ENCODE assay signal across 10 mouse cellular contexts in the genomic region with DNA sequence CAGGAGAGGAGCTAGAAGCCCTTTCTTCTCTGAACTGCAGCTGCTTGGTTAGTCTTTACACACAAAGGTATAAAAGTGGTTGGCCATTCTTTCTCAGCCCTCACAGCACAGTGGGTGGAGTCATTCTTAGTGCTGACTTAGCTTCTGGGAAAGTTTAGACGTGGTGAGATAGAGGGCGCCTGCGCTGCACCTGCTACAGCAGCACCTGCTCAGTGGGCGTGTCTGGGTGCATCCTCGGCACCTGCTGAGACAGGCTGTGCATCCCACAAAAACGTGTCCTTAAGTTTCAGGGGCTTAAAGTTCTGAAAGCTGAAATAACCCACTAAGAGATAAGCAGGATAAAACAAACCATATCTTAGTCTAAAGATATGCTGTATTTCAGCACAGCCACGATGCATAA.
DNase-seq lines count a peak whose midpoint lies in the region; ATAC-seq and TF ChIP-seq lines count a peak whose summit lies in the region.
"Had no signal": no experiment of that assay in that cellular context is flagged by ENCODE, and none has a peak within 500 bp of the region (broad histone marks: within the 10 kb centered on the region; RNA-seq: fewer than 3 reads in every experiment).

No protein-coding gene starts in this region.

- TF ChIP-seq CTCF in gastrocnemius, adult 2 months (IDR thresholded peaks at IDR 0.05): peak; percentile 17; the same call in 1 of the 2 replicates
- peak in 1 of 2 experiments; percentile 45; a peak in 2 of 4 replicates for TF ChIP-seq CTCF in CH12.LX (conservative IDR thresholded peaks at IDR 0.05 in 1 of 2, IDR thresholded peaks at IDR 0.05 in 1 of 2; ENCODE audit: low read depth in 2 of 2, low read length in 2 of 2)

- no peak overlapping the region for H3K9ac ChIP-seq in CH12.LX (ENCODE audit: insufficient read depth, low read depth)
- H3K9ac ChIP-seq in intestine, embryonic 15.5 days: no peak overlapping the region
- H3K9ac ChIP-seq in neural tube, embryonic 15.5 days (replicated peaks): no peak overlapping the region
- no peak overlapping the region for H3K9ac ChIP-seq in forebrain, embryonic 13.5 days
- H3K9ac ChIP-seq: embryonic facial prominence, embryonic 13.5 days had no signal

- no peak for TF ChIP-seq POLR2A in CH12.LX (IDR thresholded peaks at IDR 0.05; ENCODE audit: low read depth, low read length)

- no peaks in the 10 kb centered on the region for H3K4me1 ChIP-seq in CH12.LX (ENCODE audit: control insufficient read depth in 1 of 2, insufficient read depth in 2 of 2)
- H3K4me1 ChIP-seq in intestine, embryonic 15.5 days (replicated peaks): no peaks in the 10 kb centered on the region
- no peaks in the 10 kb centered on the region for H3K4me1 ChIP-seq in neural tube, embryonic 15.5 days
- no peaks in the 10 kb centered on the region for H3K4me1 ChIP-seq in hindbrain, embryonic 10.5 days (replicated peaks)
- H3K4me1 ChIP-seq in forebrain, embryonic 13.5 days: no peaks in the 10 kb centered on the region
- H3K4me1 ChIP-seq: embryonic facial prominence, embryonic 13.5 days had no signal

- H3K9me3 ChIP-seq in CH12.LX (replicated peaks; ENCODE audit: low read length): no peaks in the 10 kb centered on the region
- H3K9me3 ChIP-seq in intestine, embryonic 15.5 days: no peaks in the 10 kb centered on the region
- H3K9me3 ChIP-seq in neural tube, embryonic 15.5 days (replicated peaks): no peaks in the 10 kb centered on the region
- no peaks in the 10 kb centered on the region for H3K9me3 ChIP-seq in hindbrain, embryonic 10.5 days
- no peaks in the 10 kb centered on the region for H3K9me3 ChIP-seq in forebrain, embryonic 13.5 days (replicated peaks)

- H3K27ac ChIP-seq in gastrocnemius, adult 2 months: no peak overlapping the region
- no peak overlapping the region for H3K27ac ChIP-seq in CH12.LX (ENCODE audit: insufficient read depth, low read depth)
- H3K27ac ChIP-seq in intestine, embryonic 15.5 days: no peak overlapping the region
- no peak overlapping the region for H3K27ac ChIP-seq in neural tube, embryonic 15.5 days (replicated peaks)
- H3K27ac ChIP-seq in hindbrain, embryonic 10.5 days: no peak overlapping the region
- no peak overlapping the region for H3K27ac ChIP-seq in forebrain, embryonic 13.5 days
- H3K27ac ChIP-seq: embryonic facial prominence, embryonic 13.5 days had no signal

- no peak for TF ChIP-seq EP300 in CH12.LX (IDR thresholded peaks at IDR 0.05; ENCODE audit: low read length)

- no peak overlapping the region for H3K4me3 ChIP-seq in gastrocnemius, adult 2 months
- no peak overlapping the region for H3K4me3 ChIP-seq in CH12.LX (replicated peaks in 1 of 3; ENCODE audit: low read depth in 2 of 3, low read length in 2 of 3, poor library complexity in 1 of 3)
- H3K4me3 ChIP-seq in intestine, embryonic 15.5 days (replicated peaks): no peak overlapping the region
- H3K4me3 ChIP-seq in neural tube, embryonic 15.5 days (replicated peaks): no peak overlapping the region
- no peak overlapping the region for H3K4me3 ChIP-seq in hindbrain, embryonic 10.5 days
- no peak overlapping the region for H3K4me3 ChIP-seq in forebrain, embryonic 13.5 days
- H3K4me3 ChIP-seq: embryonic facial prominence, embryonic 13.5 days had no signal

- H3K4me2 ChIP-seq in CH12.LX (ENCODE audit: insufficient read depth, low read depth, poor library complexity, severe bottlenecking): no peak overlapping the region
- H3K4me2 ChIP-seq in intestine, embryonic 15.5 days (replicated peaks): no peak overlapping the region
- no peak overlapping the region for H3K4me2 ChIP-seq in neural tube, embryonic 15.5 days
- H3K4me2 ChIP-seq in forebrain, embryonic 13.5 days: no peak overlapping the region
- H3K4me2 ChIP-seq: embryonic facial prominence, embryonic 13.5 days had no signal

- dilution Hi-C loops in CH12.LX (cut with MboI; ENCODE audit: extremely low pct_ligation_motif_present, extremely low pct_unique_long_range_greater_than_20kb, low sequenced_read_pairs): no loop called here

- intact Hi-C loops in gastrocnemius, adult 2 months (cut with DNase I): no loop called here

- no peaks in the 10 kb centered on the region for H3K27me3 ChIP-seq in CH12.LX (replicated peaks)
- no peaks in the 10 kb centered on the region for H3K27me3 ChIP-seq in intestine, embryonic 15.5 days (replicated peaks)
- H3K27me3 ChIP-seq in neural tube, embryonic 15.5 days (replicated peaks): no peaks in the 10 kb centered on the region
- H3K27me3 ChIP-seq in hindbrain, embryonic 10.5 days (ENCODE audit: insufficient read depth, poor library complexity, severe bottlenecking): no peaks in the 10 kb centered on the region
- H3K27me3 ChIP-seq in forebrain, embryonic 13.5 days: no peaks in the 10 kb centered on the region
- H3K27me3 ChIP-seq: embryonic facial prominence, embryonic 13.5 days had no signal

- 0 out of 2 replicates have a peak, but pooled peaks have one; percentile 53 for ATAC-seq in intestine, embryonic 15.5 days
- peak; percentile 68 for ATAC-seq in megakaryocyte-erythroid progenitor cell, adult 5-6 weeks (replicated peaks; ENCODE audit: low FRiP score, low TSS enrichment, poor library complexity, severe bottlenecking)
- no peak for ATAC-seq in neural tube, embryonic 15.5 days (ENCODE audit: low FRiP score)
- ATAC-seq in forebrain, embryonic 13.5 days: no peak

- in situ Hi-C loops in CH12.LX (cut with MboI; ENCODE audit: low pct_ligation_motif_present, low pct_unique_long_range_greater_than_20kb, low sequenced_read_pairs): no loop called here

- TF ChIP-seq RAD21 in CH12.LX (IDR thresholded peaks at IDR 0.05; ENCODE audit: low read depth, low read length): peak; percentile 47

- WGBS in intestine, embryonic 15.5 days: 18% methylated on average over 7 of the region's 7 CpGs
- 22% methylated on average over 7 of the region's 7 CpGs for WGBS in neural tube, embryonic 15.5 days
- WGBS in hindbrain, embryonic 10.5 days: 28% methylated on average over 7 of the region's 7 CpGs
- WGBS in forebrain, embryonic 13.5 days: 20% methylated on average over 7 of the region's 7 CpGs

- H3K79me2 ChIP-seq in CH12.LX (replicated peaks; ENCODE audit: control insufficient read depth, extremely low read depth, insufficient read depth, poor library complexity, severe bottlenecking): no peaks in the 10 kb centered on the region

- no peak for DNase-seq in gastrocnemius, adult 2 months
- DNase-seq in gastrocnemius, postnatal 25 days: no peak
- peak; percentile 10 for DNase-seq in CH12.LX (ENCODE audit: extremely low read depth)
- DNase-seq in hindbrain, embryonic 10.5 days (ENCODE audit: low spot score): no peak
- DNase-seq: retina, postnatal 1 day had no signal

- no peaks in the 10 kb centered on the region for H3K36me3 ChIP-seq in CH12.LX (replicated peaks in 1 of 2; ENCODE audit: control insufficient read depth in 1 of 2, insufficient read depth in 1 of 2, low read length in 1 of 2)
- H3K36me3 ChIP-seq in intestine, embryonic 15.5 days: no peaks in the 10 kb centered on the region
- H3K36me3 ChIP-seq in neural tube, embryonic 15.5 days: no peaks in the 10 kb centered on the region
- no peaks in the 10 kb centered on the region for H3K36me3 ChIP-seq in hindbrain, embryonic 10.5 days
- H3K36me3 ChIP-seq in forebrain, embryonic 13.5 days (ENCODE audit: poor library complexity, severe bottlenecking): no peaks in the 10 kb centered on the region
- H3K36me3 ChIP-seq: embryonic facial prominence, embryonic 13.5 days had no signal

TF ChIP-seq in CH12.LX, 34 proteins besides CTCF, POLR2A, EP300 and RAD21:
- peak; percentile 19; the same call in 1 of the 2 replicates for TF ChIP-seq SMC3 (IDR thresholded peaks at IDR 0.05; ENCODE audit: low read depth, low read length)
- peak; percentile 65; the same call in 1 of the 2 replicates for TF ChIP-seq MAFK (IDR thresholded peaks at IDR 0.05; ENCODE audit: insufficient replicate concordance, low read length)
- TF ChIP-seq JUN (IDR thresholded peaks at IDR 0.05; ENCODE audit: insufficient read depth, low read depth, low read length): no peak
- no peak for TF ChIP-seq TCF12 (IDR thresholded peaks at IDR 0.05; ENCODE audit: low read depth, low read length)
- TF ChIP-seq NRF1 (IDR thresholded peaks at IDR 0.05; ENCODE audit: low read depth, low read length): peak; percentile 32; the same call in 1 of the 2 replicates

Comparison
In these comparisons a context has a peak if more than half of its experiments do, and no peak if none do; other contexts are left out.
1. ATAC-seq: peak in intestine, embryonic 15.5 days (single experiment) and megakaryocyte-erythroid progenitor cell, adult 5-6 weeks (single experiment); none in neural tube, embryonic 15.5 days (single experiment) and forebrain, embryonic 13.5 days (single experiment).